Mouse (Mus musculus) kidney, adult 2 months (tissue): ENCODE measurements around the gene Rexo1. TPM values are rescaled to one million over a fixed set of nuclear protein-coding genes. Genes with fewer than 3 reads are reported as not detected.

Source experiments
- DNase-seq: peaks from one replicate; pipeline ENCODE4 v3.0.0; 2021
- H3K27ac ChIP-seq: fragments of 200-500 bp; 2 replicates; pipeline ENCODE4 v1.5.1; 2012; ENCODE audit warnings: low read depth, low read length, control low read depth, inconsistent platforms; ENCODE audit not compliant: insufficient read depth
- H3K27me3 ChIP-seq: fragments of 200-500 bp; replicated peaks from 2 replicates; pipeline ENCODE4 v1.6.1; 2012; ENCODE audit warnings: mild to moderate bottlenecking, moderate library complexity, low read length, inconsistent platforms; ENCODE audit not compliant: control insufficient read depth, insufficient read depth
- H3K36me3 ChIP-seq: fragments of 200-500 bp; 2 replicates; pipeline ENCODE4 v1.6.1; 2012; ENCODE audit warnings: mild to moderate bottlenecking, moderate library complexity, low read length, inconsistent platforms; ENCODE audit not compliant: control insufficient read depth, insufficient read depth
- H3K4me1 ChIP-seq: fragments of 200-500 bp; 2 replicates; pipeline ENCODE4 v1.6.1; 2011; ENCODE audit warnings: low read length; ENCODE audit not compliant: control insufficient read depth, insufficient read depth
- H3K4me3 ChIP-seq: fragments of 200-500 bp; 2 replicates; pipeline ENCODE4 v1.5.1; 2011; ENCODE audit warnings: mild to moderate bottlenecking, low read depth, low read length, control low read depth; ENCODE audit not compliant: insufficient read depth
- CTCF ChIP-seq: fragments of 200-500 bp; conservative IDR thresholded peaks from 2 replicates; pipeline ENCODE4 v1.5.1; 2011; ENCODE audit warnings: low read depth, mild to moderate bottlenecking, control low read depth, low read length, moderate library complexity, mixed read lengths; ENCODE audit not compliant: insufficient read depth, insufficient read length
- POLR2A ChIP-seq: fragments of 200-500 bp; IDR thresholded peaks from one replicate; pipeline ENCODE4 v1.6.1; 2011; ENCODE audit warnings: low read depth, low read length, control low read depth
- WGBS: fragments of 180-500 bp; shearing (Covaris S2); methylation state at CpG from one replicate; pipeline ENCODE4 v1.1.7; 2018; 5-methylcytosine and 5-hydroxymethylcytosine counted together
- polyA plus RNA-seq: library from polyadenylated mRNA; depleted of rRNA; stranded (reverse); fragments of >200 nt; gene quantifications from 2 replicates; pipeline ENCODE4 v1.2.3, GENCODE M21; 2012

Gene Rexo1
- polyA plus RNA-seq, 1 experiment: 28.7 TPM

DNA sequence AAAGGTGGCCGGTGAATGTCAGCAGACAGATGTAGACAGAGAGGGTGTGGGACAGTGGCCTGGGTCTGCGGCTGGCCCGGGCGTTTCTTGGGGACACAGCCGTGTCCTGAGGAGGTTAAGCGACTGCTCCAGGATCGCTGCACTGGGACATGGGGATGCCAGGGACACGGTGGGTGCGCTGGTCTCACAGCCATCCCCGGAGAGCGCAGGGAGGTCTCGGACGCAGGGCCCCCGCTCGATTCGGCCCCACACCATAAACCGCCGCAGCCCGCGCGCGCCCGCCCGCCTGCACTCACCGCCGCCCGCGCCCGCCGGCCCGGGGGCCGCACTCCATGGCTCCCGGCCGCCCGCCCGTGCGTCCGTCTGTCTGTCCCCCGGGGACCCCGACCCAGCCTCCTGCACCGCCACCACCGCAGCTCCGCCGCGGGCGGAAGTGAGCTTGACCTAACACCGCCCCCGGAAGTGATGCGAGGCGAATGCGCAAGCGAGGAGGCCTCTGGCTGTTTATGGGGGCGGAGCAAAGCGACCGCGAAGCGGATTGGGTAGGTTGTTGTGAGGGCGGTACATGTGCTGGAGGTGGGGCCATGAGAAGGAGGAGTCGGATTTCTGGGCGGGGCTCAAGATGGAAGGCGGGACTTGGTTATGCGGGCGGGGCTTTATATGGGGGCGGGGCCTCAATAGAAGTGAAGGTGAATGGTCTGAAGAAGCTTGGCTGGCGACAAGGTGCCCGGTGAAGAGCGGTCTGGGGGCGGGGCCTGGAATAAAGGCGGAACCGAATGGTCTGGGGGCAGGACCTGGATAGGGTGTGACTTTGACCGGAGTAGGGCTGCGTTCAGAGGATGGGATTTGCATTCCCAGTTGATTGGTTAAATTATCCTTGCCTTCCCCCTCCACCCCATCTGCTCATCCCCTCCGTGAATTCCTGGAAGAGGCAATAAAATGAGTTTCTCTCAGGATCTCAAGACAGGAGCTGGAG, 28.8 kb upstream of the Rexo1 start, which contains the start of gene Abhd17a:
Gene Abhd17a, minus strand, starts transcription at position 463 of the 976 bp plus-strand sequence.
- WGBS: under 1% methylated on average over 73 of the region's 73 CpGs
- DNase-seq: peak; percentile 99
- Histone ChIP-seq H3K4me1 (peaks cover 19% of the 10 kb centered on the region), H3K36me3 (no peaks in the 10 kb centered on the region), H3K27ac (peak within 1 kb of the TSS; percentile 29), H3K27me3 (no peaks in the 10 kb centered on the region), H3K4me3 (peak within 1 kb of the TSS; percentile 96)
- TF ChIP-seq POLR2A (peak; percentile 48), CTCF (no peak)

DNA sequence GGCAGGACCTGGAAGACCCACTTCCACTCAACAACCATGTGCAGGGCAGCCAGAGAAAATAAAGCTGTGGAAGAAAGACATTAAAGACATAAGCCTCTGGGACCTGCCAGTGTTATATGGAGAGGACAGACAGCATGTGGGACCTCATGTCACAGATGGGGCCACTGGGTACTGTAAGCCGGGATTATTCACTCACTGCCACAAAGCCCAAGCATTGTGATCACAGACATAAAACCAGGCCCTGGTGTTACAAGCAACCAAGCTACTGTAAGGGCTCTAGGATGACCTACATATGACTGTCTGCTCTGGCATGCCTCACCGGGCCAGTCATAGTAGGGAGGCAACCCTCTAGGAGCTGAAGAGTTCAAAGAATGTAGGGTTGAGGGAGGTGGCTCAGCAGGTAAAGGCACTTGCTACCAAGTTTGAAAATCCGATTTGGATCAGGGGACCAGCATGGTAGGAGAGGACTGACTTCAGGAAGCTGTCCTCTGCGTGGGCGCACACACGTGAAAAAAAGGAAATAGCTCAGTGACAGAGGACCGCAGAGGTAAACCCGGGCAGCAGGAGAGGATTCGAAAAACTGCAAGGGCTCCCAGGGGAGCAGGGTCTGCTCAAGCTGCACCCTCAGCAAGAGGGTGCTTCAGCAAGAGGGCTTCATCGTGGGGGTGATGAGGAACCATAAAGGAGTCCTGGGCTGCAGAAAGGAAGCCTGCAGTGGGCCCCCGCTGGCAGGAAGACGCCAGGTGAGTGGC, 27.9 kb upstream of the Rexo1 start:
- Histone ChIP-seq H3K4me1 (peaks cover 25% of the 10 kb centered on the region), H3K36me3 (no peaks in the 10 kb centered on the region), H3K27me3 (no peaks in the 10 kb centered on the region), H3K4me3 (peak overlapping the region; percentile 96), H3K27ac (peak overlapping the region; percentile 29; the same call in 1 of the 2 replicates)
- no peak for DNase-seq
- WGBS: 4% methylated on average over 12 of the region's 12 CpGs
- TF ChIP-seq CTCF (no peak), POLR2A (no peak)

- Histone ChIP-seq H3K36me3 (no peaks in the 10 kb centered on the region), H3K27me3 (no peaks in the 10 kb centered on the region), H3K27ac (peak overlapping the region; percentile 61), H3K4me3 (peak overlapping the region; percentile 16; the same call in 1 of the 2 replicates), H3K4me1 (peaks cover 30% of the 10 kb centered on the region)
- no peak for TF ChIP-seq CTCF
- TF ChIP-seq POLR2A: no peak
- 30% methylated on average over 4 of the region's 4 CpGs for WGBS
- DNase-seq: peak; percentile 79
Observed at GRCm38 (mm10) chr10:80587305-80587657, 25.9 kb upstream of the Rexo1 start.

DNA sequence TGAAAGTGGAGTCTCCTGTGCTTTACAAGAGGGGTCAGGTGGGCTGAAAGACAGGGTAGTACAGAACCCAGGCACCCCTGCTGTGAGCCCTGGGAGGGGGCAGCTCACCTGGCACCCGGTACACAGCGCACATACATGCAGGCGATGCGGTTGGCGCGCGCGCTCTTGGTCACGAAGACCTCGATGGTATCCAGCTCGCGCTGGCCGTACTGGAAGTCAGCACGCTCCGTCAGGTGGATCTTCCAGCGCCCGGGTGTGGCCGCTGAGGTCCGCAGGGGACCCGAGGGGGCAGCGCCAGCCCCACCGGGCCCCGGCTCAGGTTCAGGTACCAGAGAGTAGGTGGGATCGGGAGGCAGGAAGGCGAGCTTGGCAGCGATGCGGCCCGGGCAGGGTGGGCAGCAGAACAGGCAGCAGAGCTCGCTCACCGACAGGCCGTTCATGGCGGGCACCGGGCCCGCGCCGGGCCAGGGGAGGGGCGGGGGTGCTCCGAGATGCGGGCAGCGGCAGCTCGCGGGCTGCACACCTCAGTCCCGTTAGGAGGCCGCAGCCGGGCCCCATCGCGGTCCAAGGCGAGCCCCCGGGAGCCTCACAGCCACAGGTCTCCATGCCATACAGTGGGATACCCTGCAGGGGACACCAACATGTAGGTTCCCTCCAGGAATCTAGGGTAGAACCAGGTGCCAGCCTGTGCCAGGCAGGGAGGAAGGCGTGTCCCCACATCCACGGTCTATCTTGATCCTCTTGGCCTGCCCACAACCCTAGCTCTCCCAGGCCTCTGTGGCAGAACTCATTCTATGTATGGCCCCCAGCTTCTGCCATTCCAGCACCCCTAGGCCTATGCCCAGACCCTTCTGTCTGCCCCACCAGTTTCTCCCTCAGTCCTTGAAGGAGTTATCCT, 25.3 kb upstream of the Rexo1 start:
- H3K4me1 ChIP-seq: peaks cover 30% of the 10 kb centered on the region
- WGBS: 88% methylated on average over 46 of the region's 51 CpGs
- no peaks in the 10 kb centered on the region for H3K36me3 ChIP-seq
- peak overlapping the region; percentile 61 for H3K27ac ChIP-seq
- peak overlapping the region; percentile 16; the same call in 1 of the 2 replicates for H3K4me3 ChIP-seq
- no peak for DNase-seq
- no peak for TF ChIP-seq POLR2A
- no peak for TF ChIP-seq CTCF
- no peaks in the 10 kb centered on the region for H3K27me3 ChIP-seq

DNA sequence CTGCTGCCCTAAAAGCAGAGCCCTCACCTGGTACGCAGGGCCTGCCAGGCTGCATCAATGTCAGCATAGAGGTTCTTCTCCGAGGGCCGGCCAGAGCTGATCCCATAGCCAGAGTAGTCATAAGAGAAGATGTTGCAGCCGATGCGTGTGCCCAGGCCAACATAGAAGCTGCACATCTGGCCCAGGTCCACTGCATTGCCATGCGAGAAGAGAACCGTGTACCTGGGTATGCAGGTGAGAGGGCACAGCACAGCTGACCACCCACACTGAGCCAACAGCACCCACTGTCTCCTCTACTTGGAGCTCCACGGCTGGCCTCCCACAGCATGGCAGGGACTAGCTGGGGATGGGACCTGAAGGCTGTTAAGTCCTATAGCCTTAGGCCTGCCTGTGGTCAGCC, 24.2 kb upstream of the Rexo1 start:
- Histone ChIP-seq H3K27ac (no peak overlapping the region), H3K36me3 (no peaks in the 10 kb centered on the region), H3K4me1 (peaks cover 30% of the 10 kb centered on the region), H3K4me3 (no peak overlapping the region), H3K27me3 (no peaks in the 10 kb centered on the region)
- no peak for TF ChIP-seq POLR2A
- no peak for TF ChIP-seq CTCF
- WGBS: 90% methylated on average over 8 of the region's 8 CpGs
- DNase-seq: no peak

DNA sequence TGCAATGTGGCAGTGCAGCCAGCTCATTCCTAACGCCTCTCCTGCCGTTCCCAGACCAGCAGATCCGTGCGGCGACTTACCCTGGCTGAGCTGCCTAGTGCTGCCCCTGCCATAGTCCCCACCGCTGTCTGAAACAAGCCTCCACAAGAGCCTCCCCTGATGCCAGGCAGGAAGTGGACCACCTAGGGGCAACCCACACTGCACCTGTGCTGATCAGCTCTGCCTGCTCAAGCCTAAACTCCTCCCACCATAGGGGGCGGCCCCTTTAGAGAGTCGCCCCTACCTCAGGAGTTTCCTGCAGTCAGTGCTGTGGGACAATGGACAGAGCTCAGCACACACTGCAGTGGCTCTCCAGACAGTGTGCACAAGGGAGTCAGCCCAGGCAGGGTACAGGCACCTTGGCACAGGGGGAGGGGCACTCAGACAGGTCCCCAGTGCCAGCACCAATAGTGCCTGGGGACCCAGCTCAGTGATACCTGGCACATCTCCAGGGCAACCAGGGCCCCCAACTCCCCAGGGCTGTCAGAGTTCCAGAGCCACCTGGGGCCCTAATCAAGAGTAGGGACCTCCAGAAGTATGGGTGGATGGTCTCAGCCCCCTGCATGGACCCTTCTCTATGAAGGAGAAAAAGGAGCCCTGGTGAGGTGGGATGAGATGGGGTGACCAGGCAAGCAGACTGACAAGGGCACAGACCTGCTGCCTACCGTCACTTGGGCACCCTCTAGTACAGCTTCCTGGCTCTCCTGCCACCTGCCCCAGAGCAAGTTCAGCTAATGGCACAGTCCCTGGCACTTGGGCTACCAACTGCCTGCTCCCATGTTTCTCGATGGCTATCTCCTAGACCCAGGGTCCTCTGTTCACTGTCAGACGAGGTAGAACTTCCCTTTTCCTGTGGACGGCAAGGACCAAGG, 23.5 kb upstream of the Rexo1 start:
- TF ChIP-seq CTCF (no peak), POLR2A (no peak)
- 46% methylated on average over 12 of the region's 12 CpGs for WGBS
- no peaks in the 10 kb centered on the region for H3K36me3 ChIP-seq
- no peak overlapping the region for H3K4me3 ChIP-seq
- peaks cover 30% of the 10 kb centered on the region for H3K4me1 ChIP-seq
- DNase-seq: no peak
- H3K27ac ChIP-seq: peak overlapping the region; percentile 45
- no peaks in the 10 kb centered on the region for H3K27me3 ChIP-seq
